In genomic region chr15:12084859-12085258, GRCm38 (mm10) we compare ENCODE assay signal across 8 mouse cellular contexts. TPM values are rescaled to one million over a fixed set of nuclear protein-coding genes. Genes with fewer than 3 reads are reported as not detected.
DNase-seq lines count a peak whose midpoint lies in the region; ATAC-seq and TF ChIP-seq lines count a peak whose summit lies in the region.

No protein-coding gene starts in this region.

- 71% methylated on average over 4 of the region's 4 CpGs for WGBS in limb, embryonic 14.5 days
- WGBS in neural tube, embryonic 12.5 days, result 83% methylated on average over 4 of the region's 4 CpGs

- H3K4me2 ChIP-seq in limb, embryonic 14.5 days (replicated peaks; ENCODE audit: low read depth, low read length, severe bottlenecking), result no peak overlapping the region
- H3K4me2 ChIP-seq in neural tube, embryonic 12.5 days (replicated peaks), result no peak overlapping the region

- no peaks in the 10 kb centered on the region for H3K9me3 ChIP-seq in limb, embryonic 14.5 days (ENCODE audit: control insufficient read depth, low read length)
- H3K9me3 ChIP-seq in neural tube, embryonic 12.5 days, result no peaks in the 10 kb centered on the region

- no peak overlapping the region for H3K9ac ChIP-seq in limb, embryonic 14.5 days (ENCODE audit: low read depth, low read length, severe bottlenecking)
- H3K9ac ChIP-seq in neural tube, embryonic 12.5 days, result no peak overlapping the region

- no peak overlapping the region for H3K4me3 ChIP-seq in layer of hippocampus, adult 2 months
- no peak overlapping the region for H3K4me3 ChIP-seq in limb, embryonic 14.5 days (replicated peaks; ENCODE audit: low read length)
- H3K4me3 ChIP-seq in neural tube, embryonic 12.5 days, result no peak overlapping the region

- TF ChIP-seq CTCF in layer of hippocampus, adult 2 months (conservative IDR thresholded peaks at IDR 0.05), result peak; percentile 87
- TF ChIP-seq CTCF in Patski (IDR thresholded peaks at IDR 0.05), result peak; percentile 83

- peaks cover 3% of the 10 kb centered on the region for H3K27me3 ChIP-seq in Patski
- no peaks in the 10 kb centered on the region for H3K27me3 ChIP-seq in limb, embryonic 14.5 days (ENCODE audit: control insufficient read depth, insufficient read depth, low read length)
- no peaks in the 10 kb centered on the region for H3K27me3 ChIP-seq in neural tube, embryonic 12.5 days (replicated peaks)

- no peak for TF ChIP-seq POLR2A in limb, embryonic 14.5 days (IDR thresholded peaks at IDR 0.05; ENCODE audit: borderline replicate concordance, extremely low read depth, insufficient read depth, insufficient read length)

- in situ Hi-C loops in Patski (cut with MboI; ENCODE audit: low pct_unique_long_range_greater_than_20kb), result loop anchor here (25.0 kb wide), 3 partner anchors 323 to 673 kb away; no protein-coding TSS in a partner anchor

- no peaks in the 10 kb centered on the region for H3K36me3 ChIP-seq in limb, embryonic 14.5 days (ENCODE audit: control insufficient read depth, insufficient read depth, low read length)
- H3K36me3 ChIP-seq in neural tube, embryonic 12.5 days, result no peaks in the 10 kb centered on the region

- peak in 1 of 2 experiments; percentile 68 for DNase-seq in layer of hippocampus, adult 2 months (ENCODE audit: low spot score in 2 of 2)
- DNase-seq in layer of hippocampus, adult 8-10 months (ENCODE audit: low spot score in 2 of 2), result no peak
- no peak for DNase-seq in Patski (ENCODE audit: low read depth, low spot score)
- peak; percentile 37 to 52 for DNase-seq in cerebellum, postnatal 4 days (ENCODE audit: low spot score in 2 of 2)
- DNase-seq in heart, postnatal 4 days, result peak; percentile 78
- DNase-seq in limb, embryonic 14.5 days (ENCODE audit: low spot score), result peak; percentile 66
- DNase-seq in urinary bladder, postnatal 36 days (ENCODE audit: low spot score in 2 of 2), result peak; percentile 33 to 60

- no peak for ATAC-seq in Patski
- peak; percentile 24; the same call in 1 of the 2 replicates for ATAC-seq in limb, embryonic 14.5 days (ENCODE audit: low FRiP score, low read depth)
- ATAC-seq in neural tube, embryonic 12.5 days (ENCODE audit: low FRiP score, low read depth), result peak; percentile 63; the same call in 1 of the 2 replicates

- CTCF ChIA-PET in Patski (lab: Charles Lee), result interaction anchor here (0.6 to 2.4 kb wide), 6 partner anchors 21 to 115 kb away, joined by 3 to 16 read pairs (median 3); no protein-coding TSS in a partner anchor

- H3K27ac ChIP-seq in layer of hippocampus, adult 2 months, result peak overlapping the region; percentile 72
- peak overlapping the region; percentile 81 for H3K27ac ChIP-seq in limb, embryonic 14.5 days (replicated peaks; ENCODE audit: low read depth, low read length)
- H3K27ac ChIP-seq in neural tube, embryonic 12.5 days, result no peak overlapping the region

- POLR2A ChIA-PET in Patski (lab: Charles Lee), result interaction anchor here (0.5 kb wide), 1 partner anchor 49 kb away, joined by 3 read pairs; no protein-coding TSS in a partner anchor

- H3K4me1 ChIP-seq in limb, embryonic 14.5 days (ENCODE audit: control insufficient read depth, insufficient read depth, low read length), result peaks cover 20% of the 10 kb centered on the region
- no peaks in the 10 kb centered on the region for H3K4me1 ChIP-seq in neural tube, embryonic 12.5 days

RNA-seq across cellular contexts. Expression of gene Zfr, which starts 32.8 kb away (rescaled TPM):
- total RNA-seq in layer of hippocampus, adult 2 months (2021), result 100 to 1,000 TPM; 357 TPM
- 100 to 1,000 TPM; 275 to 344 (median 299) TPM for total RNA-seq in layer of hippocampus, adult 8-10 months (2022)
- polyA plus RNA-seq in Patski (2021), result 105 TPM
- 100 to 1,000 TPM; 109 to 110 TPM for total RNA-seq in heart, postnatal 4 days (2021)
- polyA plus RNA-seq in limb, embryonic 14.5 days (2012; rRNA removed), result 91.6 and 142 TPM in 2 replicates
- polyA plus RNA-seq in limb, embryonic 14.5 days (2014; fragmentation: Nextera tagmentation; extraction: Ambion mirVana), result 160 and 166 TPM in 2 replicates
- polyA plus RNA-seq in neural tube, embryonic 12.5 days (2016; fragmentation: Nextera tagmentation; extraction: Ambion mirVana), result 118 and 137 TPM in 2 replicates

Comparison
In these comparisons a context has a peak if more than half of its experiments do, and no peak if none do; other contexts are left out.
1. DNase-seq: peak in cerebellum, postnatal 4 days (2 of 2), heart, postnatal 4 days (single experiment), limb, embryonic 14.5 days (single experiment) and urinary bladder, postnatal 36 days (2 of 2); none in layer of hippocampus, adult 8-10 months (0 of 2) and Patski (single experiment).